Mouse (Mus musculus): Measurements from ENCODE around the gene March5. TPM values are rescaled to one million over a fixed set of nuclear protein-coding genes. Genes with fewer than 3 reads are reported as not detected.

Gene March5
- 146 and 165 TPM in 2 replicates for polyA plus RNA-seq (2014; fragmentation: Nextera tagmentation; extraction: Ambion mirVana)

DNA sequence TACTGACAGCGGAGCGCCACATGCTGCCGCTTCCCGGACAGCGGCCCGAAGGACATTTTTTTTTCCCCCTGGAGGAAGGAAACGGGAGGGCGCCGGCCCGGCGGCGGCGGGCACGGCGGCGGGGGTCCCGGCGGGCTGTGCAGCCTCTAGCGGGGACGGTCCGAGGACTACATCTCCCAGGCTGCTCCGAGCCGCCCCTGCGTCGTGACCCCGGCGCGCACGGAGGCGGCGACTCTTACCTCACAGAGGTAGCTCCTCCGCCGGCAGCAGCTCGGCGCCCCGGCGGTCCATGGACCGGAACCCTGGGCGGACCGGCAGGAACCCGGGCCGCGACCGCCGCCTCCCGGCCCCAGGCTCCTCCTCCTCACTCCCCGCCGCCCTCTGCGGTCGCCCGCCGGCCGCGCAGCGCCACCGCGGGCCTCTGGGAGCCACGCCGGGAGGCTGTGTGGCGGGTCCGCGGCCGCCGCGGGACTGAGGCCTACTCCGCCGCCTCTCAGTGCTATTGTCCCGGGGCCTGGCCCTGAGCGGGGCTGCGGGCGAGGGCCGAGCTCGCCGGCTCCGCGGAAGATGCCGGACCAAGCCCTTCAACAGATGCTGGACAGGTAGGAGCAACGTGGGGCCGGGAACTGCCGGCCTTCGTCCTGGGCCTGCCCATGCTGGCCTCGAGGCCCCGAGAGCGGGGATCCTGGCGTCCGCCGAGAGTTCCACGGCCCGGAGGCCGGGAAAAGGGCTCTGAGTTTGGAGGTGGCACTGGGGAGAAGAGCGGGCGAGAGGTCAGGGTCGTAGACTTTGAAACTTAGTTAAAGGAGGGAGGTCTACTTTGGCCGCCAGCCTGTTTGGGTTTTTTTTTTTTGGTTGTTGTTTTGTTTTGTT lies at the start of gene March5:
TSS of gene March5 (plus strand) at position 241 of the 873 bp plus-strand sequence.
- peak; percentile 94 for DNase-seq (ENCODE audit: low spot score)
- peaks cover 7% of the 10 kb centered on the region for H3K4me1 ChIP-seq (replicated peaks; ENCODE audit: control insufficient read depth, insufficient read depth, low read length)
- peak within 1 kb of the TSS; percentile 64 for H3K27ac ChIP-seq (ENCODE audit: low read depth, low read length)
- peak within 1 kb of the TSS; percentile 99 for H3K9ac ChIP-seq (ENCODE audit: low read length)
- H3K9me3 ChIP-seq (ENCODE audit: control insufficient read depth, low read length) = no peaks in the 10 kb centered on the region
- H3K4me2 ChIP-seq (ENCODE audit: low read depth, low read length, severe bottlenecking) = peak within 1 kb of the TSS; percentile 93
- H3K27me3 ChIP-seq (ENCODE audit: control insufficient read depth, insufficient read depth, low read length) = 0 out of 2 replicates have a peak, but pooled peaks cover 3% of the 10 kb centered on the region
- peaks cover 6% of the 10 kb centered on the region; the same call in 1 of the 2 replicates for H3K36me3 ChIP-seq (ENCODE audit: control insufficient read depth, insufficient read depth, low read length)
- under 1% methylated on average over 89 of the region's 94 CpGs for WGBS
- H3K4me3 ChIP-seq (ENCODE audit: low read depth, low read length) = peak within 1 kb of the TSS; percentile 99
- peak; percentile 99 for ATAC-seq (replicated peaks; ENCODE audit: low FRiP score)

DNA sequence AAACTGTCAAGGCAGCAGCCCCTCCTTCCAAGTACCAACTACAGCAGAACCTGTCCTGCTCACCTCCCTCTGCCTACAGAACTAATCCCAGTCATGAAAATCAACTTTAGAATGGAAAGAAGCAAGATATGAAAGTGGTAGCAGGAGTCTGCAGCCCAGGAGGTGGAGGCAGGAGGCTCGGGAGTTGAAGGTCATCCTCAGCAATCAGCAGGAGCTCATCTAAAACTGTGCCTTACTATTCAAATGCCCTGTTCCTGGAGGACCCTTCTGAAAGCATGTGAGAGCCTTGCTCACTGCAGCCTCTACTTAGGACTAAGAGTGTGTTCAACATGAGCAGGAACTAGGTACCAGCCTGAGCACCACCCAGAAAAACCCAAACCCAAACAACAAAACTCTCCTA lies 35.2 kb upstream of the March5 start:
- no peak overlapping the region for H3K4me2 ChIP-seq (ENCODE audit: low read depth, low read length, severe bottlenecking)
- 45% methylated on average over 1 of the region's 1 CpGs for WGBS

DNA sequence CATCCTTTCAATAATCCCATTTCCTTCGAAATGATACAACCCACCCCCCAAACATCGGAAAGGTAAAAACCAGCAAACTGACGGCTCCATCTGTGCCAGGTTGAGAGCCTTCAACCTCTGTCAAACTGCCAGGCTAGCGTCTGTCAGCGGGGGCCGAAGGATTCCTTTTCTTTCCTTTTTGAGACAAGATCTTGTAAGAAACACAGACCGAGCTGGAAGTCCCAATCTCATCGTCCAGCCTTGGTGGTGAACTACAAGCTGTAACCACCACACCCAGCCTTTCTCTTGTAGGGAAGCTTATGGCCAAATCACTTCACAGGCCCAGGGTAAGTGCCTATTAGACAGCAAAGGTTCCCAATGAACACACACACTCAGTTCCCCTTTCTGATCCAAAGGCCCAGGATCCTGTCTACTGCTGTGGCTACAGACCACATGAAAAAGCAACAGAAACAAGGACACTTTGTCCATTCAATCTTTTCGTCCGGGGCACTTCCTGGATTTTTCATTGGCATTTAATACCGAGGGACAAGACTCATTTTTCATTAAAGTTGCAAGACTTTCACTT lies 34.7 kb upstream of the March5 start:
- DNase-seq (ENCODE audit: low spot score) (no peak), ATAC-seq (replicated peaks; ENCODE audit: low FRiP score) (no peak)
- Histone ChIP-seq H3K27ac (ENCODE audit: low read depth, low read length) (no peak overlapping the region), H3K4me1 (replicated peaks; ENCODE audit: control insufficient read depth, insufficient read depth, low read length) (peaks cover 5% of the 10 kb centered on the region; the same call in 1 of the 2 replicates), H3K27me3 (ENCODE audit: control insufficient read depth, insufficient read depth, low read length) (peaks cover 11% of the 10 kb centered on the region), H3K36me3 (ENCODE audit: control insufficient read depth, insufficient read depth, low read length) (no peaks in the 10 kb centered on the region), H3K9ac (ENCODE audit: low read length) (no peak overlapping the region), H3K9me3 (ENCODE audit: control insufficient read depth, low read length) (no peaks in the 10 kb centered on the region), H3K4me2 (ENCODE audit: low read depth, low read length, severe bottlenecking) (no peak overlapping the region), H3K4me3 (ENCODE audit: low read depth, low read length) (no peak overlapping the region)
- WGBS = 75% methylated on average over 11 of the region's 11 CpGs

More for the DNA sequence above, 35.2 kb upstream of the March5 start:
- no peak overlapping the region for H3K27ac ChIP-seq (ENCODE audit: low read depth, low read length)
- peaks cover 5% of the 10 kb centered on the region; the same call in 1 of the 2 replicates for H3K4me1 ChIP-seq (replicated peaks; ENCODE audit: control insufficient read depth, insufficient read depth, low read length)
- H3K9me3 ChIP-seq (ENCODE audit: control insufficient read depth, low read length) = no peaks in the 10 kb centered on the region
- H3K9ac ChIP-seq (ENCODE audit: low read length) = no peak overlapping the region
- H3K27me3 ChIP-seq (ENCODE audit: control insufficient read depth, insufficient read depth, low read length) = peaks cover 11% of the 10 kb centered on the region
- ATAC-seq (replicated peaks; ENCODE audit: low FRiP score) (no peak), DNase-seq (ENCODE audit: low spot score) (no peak)
- no peak overlapping the region for H3K4me3 ChIP-seq (ENCODE audit: low read depth, low read length)
- no peaks in the 10 kb centered on the region for H3K36me3 ChIP-seq (ENCODE audit: control insufficient read depth, insufficient read depth, low read length)

DNA sequence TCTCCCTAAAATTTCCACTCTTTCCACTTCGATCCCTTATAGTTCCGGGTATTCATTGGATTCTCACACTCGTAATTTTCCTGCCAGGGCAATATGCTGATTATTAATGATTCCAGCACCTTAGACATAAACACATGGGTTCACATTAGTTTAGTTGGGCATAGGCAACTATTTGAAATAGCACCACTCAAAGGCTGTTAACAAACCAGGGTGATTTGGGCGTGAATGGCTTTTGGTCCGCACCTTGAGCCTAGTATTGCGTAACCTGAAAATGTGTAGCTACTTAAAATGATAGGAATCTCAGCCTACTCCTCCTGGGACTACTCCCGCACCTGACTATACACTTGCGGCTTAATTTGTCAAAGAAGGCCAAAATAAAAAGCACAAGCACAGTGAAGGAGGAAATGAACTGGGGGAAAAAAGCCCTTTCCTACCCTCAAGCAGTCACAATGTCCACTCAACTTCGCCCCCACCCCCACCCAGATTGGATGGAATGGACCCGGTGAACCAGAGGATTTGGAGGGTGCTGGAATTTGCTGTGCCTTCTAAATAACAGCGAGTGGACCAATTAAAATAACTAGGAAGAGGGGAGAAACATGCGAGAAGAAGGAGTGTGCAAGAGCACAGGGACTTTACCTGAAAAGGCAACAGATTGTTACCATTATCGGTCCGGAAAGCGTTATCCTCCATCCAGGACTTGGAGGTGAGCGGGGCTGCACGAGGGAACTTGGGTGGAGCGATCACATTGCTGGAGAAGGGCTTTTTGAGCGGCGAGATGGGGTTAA lies 33.8 kb upstream of the March5 start:
- Histone ChIP-seq H3K9me3 (ENCODE audit: control insufficient read depth, low read length) (no peaks in the 10 kb centered on the region), H3K4me3 (ENCODE audit: low read depth, low read length) (peak overlapping the region; percentile 69), H3K36me3 (ENCODE audit: control insufficient read depth, insufficient read depth, low read length) (no peaks in the 10 kb centered on the region), H3K4me2 (ENCODE audit: low read depth, low read length, severe bottlenecking) (peak overlapping the region; percentile 98), H3K27ac (ENCODE audit: low read depth, low read length) (no peak overlapping the region), H3K9ac (ENCODE audit: low read length) (peak overlapping the region; percentile 63), H3K4me1 (replicated peaks; ENCODE audit: control insufficient read depth, insufficient read depth, low read length) (peaks cover 7% of the 10 kb centered on the region; the same call in 1 of the 2 replicates), H3K27me3 (ENCODE audit: control insufficient read depth, insufficient read depth, low read length) (peaks cover 11% of the 10 kb centered on the region)
- 25% methylated on average over 20 of the region's 20 CpGs for WGBS
- ATAC-seq (replicated peaks; ENCODE audit: low FRiP score) (no peak; the same call in 1 of the 2 replicates), DNase-seq (ENCODE audit: low spot score) (no peak)

DNA sequence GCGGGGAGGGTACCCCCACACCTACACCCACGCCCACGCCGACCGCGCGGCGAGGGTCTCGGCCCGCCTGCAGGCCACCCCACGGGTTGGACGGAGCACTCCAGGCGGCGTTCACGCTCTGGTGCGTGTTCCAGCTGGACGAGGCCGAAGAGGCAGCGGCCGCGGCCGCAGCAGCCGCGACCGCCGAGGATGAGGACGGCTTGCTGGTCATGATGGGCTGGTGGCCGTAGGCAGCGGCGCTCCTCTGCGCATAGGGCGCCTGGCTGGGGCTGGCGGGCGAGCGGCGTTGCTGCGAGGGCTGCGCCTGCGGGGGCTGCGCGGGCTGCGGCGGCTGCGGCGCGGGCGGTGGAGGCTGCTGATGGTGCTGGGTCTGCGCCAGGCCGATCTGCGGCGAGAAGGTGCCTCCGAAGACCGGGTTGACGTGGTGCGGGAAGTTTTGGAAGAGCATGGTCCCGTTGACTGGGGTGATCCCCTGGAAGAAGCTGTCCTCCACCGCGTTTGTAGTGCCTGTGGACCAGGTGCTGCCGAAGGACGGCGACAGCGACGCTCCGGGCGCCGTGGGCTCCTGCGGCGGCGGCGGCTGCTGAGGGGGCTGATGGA lies 33.1 kb upstream of the March5 start:
- peak; percentile 78 for DNase-seq (ENCODE audit: low spot score)
- Histone ChIP-seq H3K4me2 (ENCODE audit: low read depth, low read length, severe bottlenecking) (peak overlapping the region; percentile 98), H3K9ac (ENCODE audit: low read length) (peak overlapping the region; percentile 63), H3K27me3 (ENCODE audit: control insufficient read depth, insufficient read depth, low read length) (peaks cover 11% of the 10 kb centered on the region), H3K4me1 (replicated peaks; ENCODE audit: control insufficient read depth, insufficient read depth, low read length) (peaks cover 7% of the 10 kb centered on the region; the same call in 1 of the 2 replicates), H3K27ac (ENCODE audit: low read depth, low read length) (0 out of 2 replicates have a peak overlapping the region, but pooled peaks have one; percentile 31), H3K4me3 (ENCODE audit: low read depth, low read length) (peak overlapping the region; percentile 69), H3K9me3 (ENCODE audit: control insufficient read depth, low read length) (no peaks in the 10 kb centered on the region), H3K36me3 (ENCODE audit: control insufficient read depth, insufficient read depth, low read length) (no peaks in the 10 kb centered on the region)
- ATAC-seq (replicated peaks; ENCODE audit: low FRiP score) = peak; percentile 64
- under 1% methylated on average over 62 of the region's 70 CpGs for WGBS

DNA sequence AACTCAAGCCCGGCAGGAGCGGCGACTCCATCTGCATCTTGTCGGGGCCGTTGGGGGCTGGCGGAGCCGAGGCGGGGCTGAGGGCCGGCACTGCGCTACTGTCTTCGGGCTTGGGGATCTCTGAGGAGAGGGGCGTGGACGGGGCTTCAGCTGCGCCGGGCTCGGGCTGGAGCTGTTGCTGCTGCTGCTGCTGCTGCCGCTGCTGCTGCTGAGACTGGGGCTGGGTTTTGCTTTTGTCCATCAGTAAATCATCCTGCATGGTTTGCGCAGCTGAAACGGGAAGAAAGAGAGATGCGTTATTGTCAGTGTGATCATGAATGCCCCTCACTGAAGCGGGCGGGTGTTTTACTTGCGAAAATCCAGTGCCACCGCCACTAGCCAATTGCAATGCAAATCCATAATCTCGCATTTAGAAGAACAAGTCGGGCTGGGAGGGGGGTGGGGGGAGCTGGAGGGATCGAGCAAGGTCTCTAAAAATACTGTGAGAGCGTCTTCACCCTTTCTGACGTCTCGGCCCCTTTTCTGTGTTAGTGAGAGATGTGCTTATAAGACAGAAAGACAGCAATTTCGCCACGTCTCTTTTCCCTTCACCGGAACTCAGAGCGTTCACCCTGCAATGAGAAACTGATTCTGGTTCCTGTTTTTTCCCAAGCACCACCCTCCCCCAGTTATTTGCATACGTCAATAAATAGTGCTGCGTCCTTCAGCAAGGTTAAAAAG lies 32.5 kb upstream of the March5 start:
- Histone ChIP-seq H3K4me3 (ENCODE audit: low read depth, low read length) (peak overlapping the region; percentile 69), H3K36me3 (ENCODE audit: control insufficient read depth, insufficient read depth, low read length) (no peaks in the 10 kb centered on the region), H3K27ac (ENCODE audit: low read depth, low read length) (0 out of 2 replicates have a peak overlapping the region, but pooled peaks have one; percentile 31), H3K9ac (ENCODE audit: low read length) (peak overlapping the region; percentile 63), H3K4me2 (ENCODE audit: low read depth, low read length, severe bottlenecking) (peak overlapping the region; percentile 98), H3K4me1 (replicated peaks; ENCODE audit: control insufficient read depth, insufficient read depth, low read length) (peaks cover 7% of the 10 kb centered on the region; the same call in 1 of the 2 replicates), H3K9me3 (ENCODE audit: control insufficient read depth, low read length) (no peaks in the 10 kb centered on the region), H3K27me3 (ENCODE audit: control insufficient read depth, insufficient read depth, low read length) (peaks cover 11% of the 10 kb centered on the region)
- ATAC-seq (replicated peaks; ENCODE audit: low FRiP score) (peak; percentile 81), DNase-seq (ENCODE audit: low spot score) (peak; percentile 84)
- 0% methylated on average over 36 of the region's 36 CpGs for WGBS

DNA sequence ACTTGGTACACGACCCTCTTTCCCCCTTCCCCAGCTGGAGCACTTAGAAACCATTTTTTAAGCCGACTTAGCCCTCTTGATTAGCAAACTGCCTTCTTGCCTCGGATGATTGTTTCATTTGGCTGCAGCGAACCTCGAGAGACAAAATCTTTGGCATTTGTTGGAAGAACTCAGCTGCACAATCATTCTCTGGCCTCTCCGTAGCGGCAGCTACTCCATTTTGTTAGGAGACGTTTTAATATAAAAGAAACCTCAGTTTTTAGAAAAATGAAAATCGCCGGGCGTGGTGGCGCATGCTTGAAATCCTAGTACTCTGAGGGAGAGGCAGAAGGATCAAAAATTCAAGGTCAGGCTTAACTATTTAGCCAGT lies 31.9 kb upstream of the March5 start:
- peaks cover 7% of the 10 kb centered on the region; the same call in 1 of the 2 replicates for H3K4me1 ChIP-seq (replicated peaks; ENCODE audit: control insufficient read depth, insufficient read depth, low read length)
- no peak overlapping the region for H3K27ac ChIP-seq (ENCODE audit: low read depth, low read length)
- H3K4me2 ChIP-seq (ENCODE audit: low read depth, low read length, severe bottlenecking) = peak overlapping the region; percentile 98
- DNase-seq (ENCODE audit: low spot score) = no peak
- H3K36me3 ChIP-seq (ENCODE audit: control insufficient read depth, insufficient read depth, low read length) = no peaks in the 10 kb centered on the region
- H3K9ac ChIP-seq (ENCODE audit: low read length) = peak overlapping the region; percentile 63
- WGBS = 1% methylated on average over 12 of the region's 12 CpGs
- peak overlapping the region; percentile 69 for H3K4me3 ChIP-seq (ENCODE audit: low read depth, low read length)
- peaks cover 11% of the 10 kb centered on the region for H3K27me3 ChIP-seq (ENCODE audit: control insufficient read depth, insufficient read depth, low read length)
- no peak for ATAC-seq (replicated peaks; ENCODE audit: low FRiP score)
- no peaks in the 10 kb centered on the region for H3K9me3 ChIP-seq (ENCODE audit: control insufficient read depth, low read length)
